Mouse (Mus musculus): ENCODE measurements around the gene Cpxm2. TPM values are rescaled to one million over a fixed set of nuclear protein-coding genes. Genes with fewer than 3 reads are reported as not detected.

Gene Cpxm2
- total RNA-seq (2021): 1 to 10 TPM; 1.4 to 1.5 TPM

- intact Hi-C loops (cut with DNase I): no loop called here
- DNase-seq: peak in 1 of 2 experiments; percentile 3
These were observed at the start of gene Cpxm2 for GRCm38 (mm10) chr7:132154368-132154961. Gene Cpxm2, minus strand, starts transcription at chr7:132154739.

GRCm38 (mm10) chr7:132204073-132204612 is 49.6 kb upstream of the Cpxm2 start:
- DNase-seq: no peak
- intact Hi-C loops (cut with DNase I): loop anchor here (10.0 kb wide), 1 partner anchor 239 kb away; the partner anchor contains the start of gene Gpr26

GRCm38 (mm10) chr7:132199686-132200085 is 45.1 kb upstream of the Cpxm2 start:
- DNase-seq: no peak
- intact Hi-C loops (cut with DNase I): loop anchor here (10.0 kb wide), 1 partner anchor 235 kb away; the partner anchor contains the start of gene Gpr26

GRCm38 (mm10) chr7:132198806-132199205 is 44.3 kb upstream of the Cpxm2 start:
- no peak for DNase-seq
- intact Hi-C loops (cut with DNase I): no loop called here

GRCm38 (mm10) chr7:132197817-132198475 is 43.4 kb upstream of the Cpxm2 start:
- DNase-seq: no peak
- intact Hi-C loops (cut with DNase I): no loop called here

- intact Hi-C loops (cut with DNase I): no loop called here
- DNase-seq: peak; percentile 81 to 83
These were observed 42.0 kb upstream of the Cpxm2 start for GRCm38 (mm10) chr7:132196581-132196980.

GRCm38 (mm10) chr7:132193606-132194005 is 39.1 kb upstream of the Cpxm2 start:
- peak; percentile 71 for DNase-seq
- intact Hi-C loops (cut with DNase I): no loop called here

GRCm38 (mm10) chr7:132187456-132187855 is 32.9 kb upstream of the Cpxm2 start:
- DNase-seq: no peak
- intact Hi-C loops (cut with DNase I): no loop called here

- intact Hi-C loops (cut with DNase I): no loop called here
- no peak for DNase-seq
These were observed 29.4 kb upstream of the Cpxm2 start for GRCm38 (mm10) chr7:132183892-132184404.

- intact Hi-C loops (cut with DNase I): no loop called here
- no peak for DNase-seq
These were observed 27.2 kb upstream of the Cpxm2 start for GRCm38 (mm10) chr7:132181586-132182198.

- no peak for DNase-seq
- intact Hi-C loops (cut with DNase I): no loop called here
These were observed 26.5 kb upstream of the Cpxm2 start for GRCm38 (mm10) chr7:132181042-132181441.

GRCm38 (mm10) chr7:132179049-132179448 is 24.5 kb upstream of the Cpxm2 start:
- DNase-seq: no peak
- intact Hi-C loops (cut with DNase I): no loop called here

GRCm38 (mm10) chr7:132174787-132175186 is 20.2 kb upstream of the Cpxm2 start:
- no peak for DNase-seq
- intact Hi-C loops (cut with DNase I): no loop called here

GRCm38 (mm10) chr7:132174296-132174695 is 19.8 kb upstream of the Cpxm2 start:
- intact Hi-C loops (cut with DNase I): no loop called here
- no peak for DNase-seq

- intact Hi-C loops (cut with DNase I): no loop called here
- DNase-seq: no peak
These were observed 17.7 kb upstream of the Cpxm2 start for GRCm38 (mm10) chr7:132172220-132172619.

GRCm38 (mm10) chr7:132171716-132172115 is 17.2 kb upstream of the Cpxm2 start:
- DNase-seq: no peak
- intact Hi-C loops (cut with DNase I): no loop called here

GRCm38 (mm10) chr7:132169419-132170169 is 15.1 kb upstream of the Cpxm2 start:
- intact Hi-C loops (cut with DNase I): no loop called here
- DNase-seq: no peak

GRCm38 (mm10) chr7:132167239-132167638 is 12.7 kb upstream of the Cpxm2 start:
- no peak for DNase-seq
- intact Hi-C loops (cut with DNase I): no loop called here

- no peak for DNase-seq
- intact Hi-C loops (cut with DNase I): no loop called here
These were observed 7.7 kb upstream of the Cpxm2 start for GRCm38 (mm10) chr7:132162254-132162653.

- intact Hi-C loops (cut with DNase I): no loop called here
These were observed 3.9 kb upstream of the Cpxm2 start for GRCm38 (mm10) chr7:132158321-132159025.

More at GRCm38 (mm10) chr7:132158321-132159025, 3.9 kb upstream of the Cpxm2 start:
- DNase-seq: no peak
